ENCODE assay signal across 11 mouse cellular contexts in the genomic region with DNA sequence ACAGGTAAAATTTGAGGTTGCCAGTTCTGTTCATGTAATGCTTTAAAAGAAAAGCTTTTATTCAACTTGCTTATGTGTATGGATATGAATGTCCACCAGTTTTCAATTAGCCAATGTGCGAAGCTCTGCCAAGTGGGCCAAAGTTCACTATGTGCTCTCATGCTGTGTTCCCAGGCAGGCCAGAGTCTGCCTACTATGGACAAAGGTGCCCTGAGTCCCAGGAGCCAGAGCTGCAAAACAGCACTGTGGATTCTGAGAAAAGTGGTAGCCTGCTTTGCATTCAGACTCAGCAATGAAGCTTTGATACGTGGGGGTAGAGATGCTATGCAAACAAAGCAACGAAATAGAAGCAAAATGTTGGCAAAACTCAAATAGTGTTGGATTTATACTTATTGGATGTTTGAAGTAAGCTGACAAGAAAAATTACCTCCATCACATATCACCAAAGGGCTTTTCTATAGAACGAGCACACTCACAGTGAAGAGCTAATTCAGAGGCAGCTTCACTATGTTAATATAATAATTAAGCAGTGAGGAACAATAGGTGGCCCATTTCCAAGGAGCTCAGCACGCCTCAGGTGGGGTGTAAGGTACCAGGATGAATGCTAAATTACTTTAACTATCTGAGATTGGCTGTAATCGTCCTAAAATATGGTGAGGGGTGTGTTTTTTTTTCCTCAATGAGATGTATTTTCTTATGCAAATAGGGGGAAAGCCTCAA.
DNase-seq lines count a peak whose midpoint lies in the region; ATAC-seq and TF ChIP-seq lines count a peak whose summit lies in the region.
"Had no signal": no experiment of that assay in that cellular context is flagged by ENCODE, and none has a peak within 500 bp of the region (broad histone marks: within the 10 kb centered on the region; RNA-seq: fewer than 3 reads in every experiment).

No protein-coding gene starts in this region.

- H3K27me3 ChIP-seq in lung, postnatal 0 days (replicated peaks; ENCODE audit: insufficient read depth, low read length) = no peaks in the 10 kb centered on the region
- H3K27me3 ChIP-seq in forebrain, embryonic 14.5 days (replicated peaks; ENCODE audit: control insufficient read depth, insufficient read depth, low read length) = no peaks in the 10 kb centered on the region
- H3K27me3 ChIP-seq: embryonic facial prominence, embryonic 15.5 days; midbrain, embryonic 12.5 days had no signal

- no peaks in the 10 kb centered on the region for H3K36me3 ChIP-seq in lung, postnatal 0 days (ENCODE audit: insufficient read depth, low read length)
- no peaks in the 10 kb centered on the region for H3K36me3 ChIP-seq in forebrain, embryonic 14.5 days (ENCODE audit: control insufficient read depth, insufficient read depth, low read length)
- H3K36me3 ChIP-seq: embryonic facial prominence, embryonic 15.5 days; midbrain, embryonic 12.5 days had no signal

- TF ChIP-seq CTCF in lung, postnatal 0 days (IDR thresholded peaks at IDR 0.05) = no peak

- WGBS in lung, postnatal 0 days = 51% methylated on average over 6 of the region's 6 CpGs
- 13% methylated on average over 6 of the region's 6 CpGs for WGBS in forebrain, embryonic 14.5 days

- TF ChIP-seq EP300 in lung, postnatal 0 days (IDR thresholded peaks at IDR 0.05) = no peak

- H3K27ac ChIP-seq in lung, postnatal 0 days (ENCODE audit: low read length) = no peak overlapping the region
- H3K27ac ChIP-seq in forebrain, embryonic 14.5 days (ENCODE audit: low read depth, low read length) = no peak overlapping the region
- H3K27ac ChIP-seq: embryonic facial prominence, embryonic 15.5 days; midbrain, embryonic 12.5 days had no signal

- H3K4me3 ChIP-seq in lung, postnatal 0 days (ENCODE audit: low read depth, low read length) = no peak overlapping the region
- H3K4me3 ChIP-seq in forebrain, embryonic 14.5 days (ENCODE audit: low read depth, low read length) = no peak overlapping the region
- H3K4me3 ChIP-seq: embryonic facial prominence, embryonic 15.5 days; midbrain, embryonic 12.5 days had no signal

- no peak overlapping the region for H3K9ac ChIP-seq in lung, postnatal 0 days (replicated peaks; ENCODE audit: low read depth)
- no peak overlapping the region for H3K9ac ChIP-seq in forebrain, embryonic 14.5 days (ENCODE audit: low read length)
- H3K9ac ChIP-seq: embryonic facial prominence, embryonic 15.5 days; midbrain, embryonic 12.5 days had no signal

- no peak overlapping the region for H3K4me2 ChIP-seq in lung, postnatal 0 days (replicated peaks; ENCODE audit: low read depth, low read length)
- no peak overlapping the region for H3K4me2 ChIP-seq in forebrain, embryonic 14.5 days (ENCODE audit: low read length)
- H3K4me2 ChIP-seq: embryonic facial prominence, embryonic 15.5 days; midbrain, embryonic 12.5 days had no signal

- intact Hi-C loops in left cerebral cortex, postnatal 36 days (cut with DNase I) = no loop called here

- no peak for ATAC-seq in lung, postnatal 0 days
- peak; percentile 74 for ATAC-seq in forebrain, embryonic 14.5 days

- no peaks in the 10 kb centered on the region; the same call in 1 of the 2 replicates for H3K4me1 ChIP-seq in lung, postnatal 0 days (ENCODE audit: insufficient read depth, low read depth, low read length)
- peaks cover 11% of the 10 kb centered on the region; the same call in 1 of the 2 replicates for H3K4me1 ChIP-seq in forebrain, embryonic 14.5 days (ENCODE audit: control insufficient read depth, insufficient read depth, low read length)

- no peaks in the 10 kb centered on the region for H3K9me3 ChIP-seq in lung, postnatal 0 days (ENCODE audit: low read length)
- H3K9me3 ChIP-seq in forebrain, embryonic 14.5 days (replicated peaks; ENCODE audit: control insufficient read depth, low read length) = no peaks in the 10 kb centered on the region
- H3K9me3 ChIP-seq: embryonic facial prominence, embryonic 15.5 days; midbrain, embryonic 12.5 days had no signal

- peak; percentile 21 for DNase-seq in embryo, embryonic 10.5 days (ENCODE audit: low spot score)
- no peak for DNase-seq in embryo, embryonic 10 days (ENCODE audit: low spot score)
- DNase-seq in lung, adult 18-20 months = peak; percentile 9 to 12
- DNase-seq in lung, postnatal 0 days (ENCODE audit: low spot score) = no peak
- peak; percentile 46 for DNase-seq in forebrain, embryonic 14.5 days (ENCODE audit: low spot score)
- peak; percentile 39 to 62 for DNase-seq in kidney, postnatal 4 days
- DNase-seq in frontal cortex, postnatal 10 days (ENCODE audit: low spot score in 2 of 2) = no peak
- no peak for DNase-seq in left cerebral cortex, postnatal 36 days (ENCODE audit: low spot score in 2 of 2)
- DNase-seq: spleen, adult 18-20 months had no signal

Comparison
In these comparisons a context has a peak if more than half of its experiments do, and no peak if none do; other contexts are left out.
1. DNase-seq: peak in embryo, embryonic 10.5 days (single experiment), lung, adult 18-20 months (2 of 2), forebrain, embryonic 14.5 days (single experiment) and kidney, postnatal 4 days (2 of 2); none in embryo, embryonic 10 days (single experiment), lung, postnatal 0 days (single experiment), frontal cortex, postnatal 10 days (0 of 2) and left cerebral cortex, postnatal 36 days (0 of 2).